Comparison of ENCODE assay signal across 28 mouse cellular contexts in genomic region chr12:81223276-81223675, GRCm38 (mm10).
"Had no signal": no experiment of that assay in that cellular context is flagged by ENCODE, and none has a peak within 500 bp of the region (broad histone marks: within the 10 kb centered on the region; RNA-seq: fewer than 3 reads in every experiment).

No protein-coding gene starts in this region.

- DNase-seq: left cerebral cortex, postnatal 4 days; liver; liver, embryonic 13.5 days; liver, postnatal 0 days; lung, adult 18-20 months; lung, adult 2 months; lung, embryonic 14.5 days; lung, postnatal 10 days; lung, postnatal 14 days; lung, postnatal 36 days; lung, postnatal 4 days; midbrain, embryonic 14.5 days had no signal

- H3K9me3 ChIP-seq: limb, embryonic 10.5 days; limb, embryonic 12.5 days; limb, embryonic 13.5 days; limb, embryonic 15.5 days; liver, embryonic 12.5 days; liver, embryonic 13.5 days; liver, embryonic 15.5 days; lung, embryonic 15.5 days; megakaryocyte, embryonic 14.5 days; midbrain, embryonic 10.5 days; midbrain, embryonic 12.5 days; midbrain, embryonic 13.5 days; midbrain, embryonic 15.5 days; neural tube, embryonic 12.5 days had no signal

- H3K4me1 ChIP-seq: limb, embryonic 12.5 days; limb, embryonic 13.5 days; limb, embryonic 15.5 days; liver, embryonic 12.5 days; liver, embryonic 13.5 days; liver, embryonic 15.5 days; lung, embryonic 15.5 days; megakaryocyte, embryonic 14.5 days had no signal

- H3K27ac ChIP-seq: limb, embryonic 10.5 days; limb, embryonic 12.5 days; limb, embryonic 13.5 days; limb, embryonic 15.5 days; liver, embryonic 12.5 days; liver, embryonic 13.5 days; liver, embryonic 14.5 days; liver, embryonic 15.5 days; lung, embryonic 15.5 days; macrophage; midbrain, embryonic 10.5 days; midbrain, embryonic 12.5 days; midbrain, embryonic 13.5 days; midbrain, embryonic 15.5 days; neural tube, embryonic 12.5 days had no signal

- H3K4me3 ChIP-seq: limb, embryonic 10.5 days; limb, embryonic 12.5 days; limb, embryonic 13.5 days; limb, embryonic 15.5 days; liver, embryonic 12.5 days; liver, embryonic 13.5 days; liver, embryonic 15.5 days; lung, embryonic 15.5 days; megakaryocyte, embryonic 14.5 days; midbrain, embryonic 10.5 days; midbrain, embryonic 12.5 days; midbrain, embryonic 13.5 days; midbrain, embryonic 15.5 days; myocyte; neural tube, embryonic 12.5 days had no signal

- H3K36me3 ChIP-seq: limb, embryonic 10.5 days; limb, embryonic 12.5 days; limb, embryonic 13.5 days; limb, embryonic 15.5 days; liver, embryonic 12.5 days; liver, embryonic 13.5 days; liver, embryonic 15.5 days; lung, embryonic 15.5 days; midbrain, embryonic 10.5 days; midbrain, embryonic 12.5 days; midbrain, embryonic 13.5 days; midbrain, embryonic 15.5 days; neural tube, embryonic 12.5 days had no signal

- H3K27me3 ChIP-seq: limb, embryonic 13.5 days; limb, embryonic 15.5 days; liver, embryonic 12.5 days; liver, embryonic 13.5 days; liver, embryonic 15.5 days; lung, embryonic 15.5 days; midbrain, embryonic 12.5 days; midbrain, embryonic 13.5 days; midbrain, embryonic 15.5 days; neural tube, embryonic 12.5 days had no signal
